Mouse (Mus musculus) C2C12 (cell line): ENCODE measurements at regions not wholly inside any gene's neighbourhood (a gene's known extent, or its start where the extent isn't known, plus 50 kb on each side); places are given as distances from the start of the nearest gene placed in this dataset.
A peak's percentile ranks its signal among the peaks of the same experiment; 100 is the strongest.

Experiments used
- H3K27me3 ChIP-seq: one replicate; pipeline ENCODE4 v1.6.1; 2011; ENCODE audit not compliant: control insufficient read depth, insufficient read depth, insufficient read length
- H3K36me3 ChIP-seq: one replicate; pipeline ENCODE4 v1.6.1; 2011; ENCODE audit not compliant: control insufficient read depth, insufficient read depth
- H3K4me3 ChIP-seq: one replicate; pipeline ENCODE4 v1.5.1; 2011; ENCODE audit warnings: mild to moderate bottlenecking, control low read depth; ENCODE audit not compliant: poor library complexity, insufficient read depth, severe bottlenecking
- H3K79me2 ChIP-seq: one replicate; pipeline ENCODE4 v1.6.1; 2011; ENCODE audit not compliant: control insufficient read depth, insufficient read depth
- H3K79me3 ChIP-seq: one replicate; pipeline ENCODE4 v1.6.1; 2011; ENCODE audit warnings: low read depth, control low read depth
- H3ac ChIP-seq: one replicate; pipeline ENCODE3; 2011; ENCODE audit warnings: low read depth; ENCODE audit not compliant: control insufficient read depth, insufficient read length
- CEBPB ChIP-seq: IDR thresholded peaks from one replicate; pipeline ENCODE4 v1.6.1; 2011; ENCODE audit warnings: low read depth, mild to moderate bottlenecking, control low read depth, moderate library complexity
- CTCF ChIP-seq: IDR thresholded peaks from one replicate; pipeline ENCODE4 v1.5.1; 2011; ENCODE audit not compliant: control insufficient read depth, insufficient read depth, insufficient read length
- FOSL1 ChIP-seq: IDR thresholded peaks from one replicate; pipeline ENCODE4 v1.8.0; 2011; ENCODE audit warnings: mild to moderate bottlenecking, low read length; ENCODE audit not compliant: poor library complexity, insufficient read depth, severe bottlenecking
- MAX ChIP-seq: IDR thresholded peaks from one replicate; pipeline ENCODE4 v1.6.1; 2011; ENCODE audit warnings: mild to moderate bottlenecking, control low read depth
- MYOD1 ChIP-seq: IDR thresholded peaks from one replicate; pipeline ENCODE4 v1.6.1; 2011; ENCODE audit warnings: low read depth; ENCODE audit not compliant: control insufficient read depth, insufficient read length
- MYOG ChIP-seq: IDR thresholded peaks from one replicate; pipeline ENCODE4 v1.6.1; 2011; ENCODE audit not compliant: control insufficient read depth, insufficient read length; ENCODE audit errors: extremely low read depth
- USF1 ChIP-seq: IDR thresholded peaks from one replicate; pipeline ENCODE4 v1.6.1; 2011; ENCODE audit warnings: low read depth, mild to moderate bottlenecking, control low read depth, moderate library complexity

GRCm38 (mm10) chr14:105697398-105697797 is 199.2 kb downstream of the Spry2 start:
- no peak overlapping the region for H3ac ChIP-seq
- no peak overlapping the region for H3K4me3 ChIP-seq
- no peaks in the 10 kb centered on the region for H3K79me2 ChIP-seq
- H3K36me3 ChIP-seq = no peaks in the 10 kb centered on the region
- no peak for TF ChIP-seq USF1
- TF ChIP-seq CTCF = no peak
- no peak for TF ChIP-seq MAX
- no peak for TF ChIP-seq MYOD1
- no peak for TF ChIP-seq MYOG
- TF ChIP-seq FOSL1 = no peak
- no peak for TF ChIP-seq CEBPB
- H3K79me3 ChIP-seq = no peaks in the 10 kb centered on the region
- no peaks in the 10 kb centered on the region for H3K27me3 ChIP-seq

DNA sequence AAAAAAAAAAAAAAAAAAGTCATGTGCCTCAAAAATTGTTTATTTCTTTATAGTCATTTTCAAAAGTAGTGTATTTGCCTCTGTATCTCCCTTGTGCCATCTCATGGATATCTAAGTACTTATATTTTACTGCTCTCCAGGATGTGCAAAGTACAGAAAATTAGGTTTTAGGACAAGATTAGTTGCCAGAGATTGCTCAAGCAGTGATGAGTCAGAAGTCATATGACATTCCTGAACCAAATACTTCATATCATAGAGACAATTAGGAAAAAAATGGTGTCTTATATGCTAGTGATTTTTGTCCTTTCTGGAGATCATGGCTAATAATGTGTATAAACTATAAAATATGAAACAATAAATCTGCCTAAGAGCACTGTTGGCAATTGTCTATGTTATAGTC is 201.7 kb downstream of the Spry2 start:
- no peaks in the 10 kb centered on the region for H3K27me3 ChIP-seq
- H3K36me3 ChIP-seq = no peaks in the 10 kb centered on the region
- no peak for TF ChIP-seq MYOD1
- peak; percentile 21 for TF ChIP-seq USF1
- TF ChIP-seq CEBPB = peak; percentile 94
- no peak for TF ChIP-seq CTCF
- no peak for TF ChIP-seq MAX
- TF ChIP-seq FOSL1 = no peak
- no peak for TF ChIP-seq MYOG
- H3ac ChIP-seq = no peak overlapping the region
- no peaks in the 10 kb centered on the region for H3K79me2 ChIP-seq
- H3K4me3 ChIP-seq = no peak overlapping the region
- no peaks in the 10 kb centered on the region for H3K79me3 ChIP-seq

DNA sequence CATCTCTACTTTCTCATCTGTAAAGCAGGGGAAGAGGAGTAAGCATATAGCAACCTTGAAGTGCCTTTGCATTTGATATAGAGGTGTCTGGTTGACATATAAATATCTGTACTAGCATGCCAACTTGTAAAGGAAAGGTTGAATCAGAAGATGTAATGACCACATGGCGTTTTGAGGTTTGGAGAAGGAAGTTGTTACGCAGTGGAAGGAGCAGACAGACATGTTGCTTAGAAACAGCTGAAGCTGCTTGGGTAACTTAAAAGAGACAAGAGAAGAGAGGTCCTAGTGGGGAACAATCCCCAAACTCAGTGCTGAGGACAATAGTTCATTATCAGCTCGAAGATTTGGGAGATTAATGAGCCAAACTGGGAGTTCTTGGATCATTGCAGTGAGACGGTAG is 202.9 kb downstream of the Spry2 start:
- no peaks in the 10 kb centered on the region for H3K27me3 ChIP-seq
- H3K4me3 ChIP-seq = no peak overlapping the region
- H3K79me3 ChIP-seq = no peaks in the 10 kb centered on the region
- no peaks in the 10 kb centered on the region for H3K79me2 ChIP-seq
- no peaks in the 10 kb centered on the region for H3K36me3 ChIP-seq
- H3ac ChIP-seq = no peak overlapping the region
- TF ChIP-seq CTCF = no peak
- no peak for TF ChIP-seq MAX
- TF ChIP-seq MYOG = no peak
- TF ChIP-seq MYOD1 = no peak

DNA sequence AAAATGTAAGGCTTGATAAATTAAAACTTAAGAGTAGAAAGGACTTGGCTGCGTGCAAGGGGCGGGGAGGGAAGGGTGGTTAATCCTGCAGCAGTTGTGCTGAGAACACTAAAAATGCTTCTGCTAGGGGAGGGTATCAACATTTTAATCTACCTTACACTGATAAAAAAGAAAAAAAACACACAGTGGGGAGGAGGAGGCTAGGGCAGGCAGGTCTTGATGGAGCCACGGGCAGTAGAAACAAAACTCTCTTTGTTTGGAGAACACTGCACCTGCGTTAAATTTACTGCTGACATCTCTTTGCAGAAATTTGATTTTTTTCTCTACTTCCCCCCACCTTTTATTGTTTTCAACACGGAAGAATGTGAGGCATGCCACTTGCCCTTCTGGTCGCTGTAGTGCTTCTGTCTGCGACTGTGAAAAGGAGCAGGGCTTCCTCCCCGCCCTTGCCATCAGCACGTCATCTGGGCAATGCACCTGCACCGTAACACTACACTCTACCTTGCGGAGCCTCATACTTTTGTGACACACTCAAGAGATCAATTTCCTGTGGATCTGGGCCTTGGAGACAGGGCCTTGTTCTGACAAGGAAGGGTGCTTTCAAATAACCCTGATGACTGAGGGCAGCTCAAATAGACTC is 211.7 kb downstream of the Spry2 start:
- no peak for TF ChIP-seq MAX
- TF ChIP-seq CEBPB = no peak
- no peak for TF ChIP-seq FOSL1
- no peak for TF ChIP-seq MYOG
- TF ChIP-seq USF1 = no peak
- TF ChIP-seq MYOD1 = no peak
- TF ChIP-seq CTCF = no peak
- Histone ChIP-seq H3K79me3 (no peaks in the 10 kb centered on the region), H3K27me3 (no peaks in the 10 kb centered on the region), H3ac (no peak overlapping the region), H3K4me3 (no peak overlapping the region), H3K79me2 (no peaks in the 10 kb centered on the region), H3K36me3 (no peaks in the 10 kb centered on the region)

DNA sequence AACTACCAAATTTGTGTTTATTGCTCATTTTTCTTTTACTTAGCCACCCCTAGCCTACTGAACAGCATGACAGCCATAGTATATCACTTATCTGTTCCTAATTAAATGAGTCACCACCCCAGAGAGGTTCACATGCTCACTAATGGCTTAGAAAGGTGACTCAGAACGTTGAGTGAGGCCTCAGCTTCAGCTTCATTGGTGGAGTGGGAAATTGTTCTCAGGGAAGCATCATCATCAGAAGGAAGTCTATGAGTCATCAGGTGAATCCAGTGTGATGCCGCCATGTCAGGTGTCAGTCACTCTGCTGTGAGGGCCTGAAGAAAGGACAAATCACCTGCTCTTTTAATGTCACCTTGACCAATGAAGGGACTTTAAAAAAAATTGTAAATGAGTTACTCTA is 212.3 kb downstream of the Spry2 start:
- no peaks in the 10 kb centered on the region for H3K79me2 ChIP-seq
- no peaks in the 10 kb centered on the region for H3K36me3 ChIP-seq
- TF ChIP-seq MAX (no peak), CEBPB (no peak), MYOD1 (peak; percentile 62), USF1 (peak; percentile 37), CTCF (no peak), MYOG (no peak), FOSL1 (peak; percentile 90)
- H3K79me3 ChIP-seq = no peaks in the 10 kb centered on the region
- H3K4me3 ChIP-seq = no peak overlapping the region
- no peaks in the 10 kb centered on the region for H3K27me3 ChIP-seq
- H3ac ChIP-seq = no peak overlapping the region

GRCm38 (mm10) chr14:105676646-105676930 is 220.0 kb downstream of the Spry2 start:
- Histone ChIP-seq H3K4me3 (no peak overlapping the region), H3K27me3 (no peaks in the 10 kb centered on the region), H3K36me3 (no peaks in the 10 kb centered on the region), H3ac (no peak overlapping the region), H3K79me2 (no peaks in the 10 kb centered on the region), H3K79me3 (no peaks in the 10 kb centered on the region)
- TF ChIP-seq CEBPB = no peak
- TF ChIP-seq MYOD1 = no peak
- no peak for TF ChIP-seq MAX
- no peak for TF ChIP-seq MYOG
- no peak for TF ChIP-seq CTCF
- no peak for TF ChIP-seq FOSL1
- TF ChIP-seq USF1 = no peak
